Mouse (Mus musculus) erythroblast, embryonic 14.5 days (primary cell): ENCODE data around the gene Tarsl2.

ENCODE experiments used
- GATA1 ChIP-seq: IDR thresholded peaks from 2 replicates; pipeline ENCODE4 v1.6.1; 2012; ENCODE audit warnings: low read length, inconsistent platforms, mixed read lengths
- TAL1 ChIP-seq: IDR thresholded peaks from 3 replicates; pipeline ENCODE4 v1.6.1; 2012; ENCODE audit warnings: low read length, inconsistent platforms, mixed read lengths

- TF ChIP-seq TAL1: no peak
- no peak for TF ChIP-seq GATA1
These were observed 31.0 kb upstream of the Tarsl2 start for GRCm38 (mm10) chr7:65613723-65614122.
